Mouse (Mus musculus): ENCODE data around the gene Hs6st3. TPM values are rescaled to one million over a fixed set of nuclear protein-coding genes. Genes with fewer than 3 reads are reported as not detected.

Hs6st3 gene
- total and polyA plus RNA-seq, 3 experiments: not detected

DNA sequence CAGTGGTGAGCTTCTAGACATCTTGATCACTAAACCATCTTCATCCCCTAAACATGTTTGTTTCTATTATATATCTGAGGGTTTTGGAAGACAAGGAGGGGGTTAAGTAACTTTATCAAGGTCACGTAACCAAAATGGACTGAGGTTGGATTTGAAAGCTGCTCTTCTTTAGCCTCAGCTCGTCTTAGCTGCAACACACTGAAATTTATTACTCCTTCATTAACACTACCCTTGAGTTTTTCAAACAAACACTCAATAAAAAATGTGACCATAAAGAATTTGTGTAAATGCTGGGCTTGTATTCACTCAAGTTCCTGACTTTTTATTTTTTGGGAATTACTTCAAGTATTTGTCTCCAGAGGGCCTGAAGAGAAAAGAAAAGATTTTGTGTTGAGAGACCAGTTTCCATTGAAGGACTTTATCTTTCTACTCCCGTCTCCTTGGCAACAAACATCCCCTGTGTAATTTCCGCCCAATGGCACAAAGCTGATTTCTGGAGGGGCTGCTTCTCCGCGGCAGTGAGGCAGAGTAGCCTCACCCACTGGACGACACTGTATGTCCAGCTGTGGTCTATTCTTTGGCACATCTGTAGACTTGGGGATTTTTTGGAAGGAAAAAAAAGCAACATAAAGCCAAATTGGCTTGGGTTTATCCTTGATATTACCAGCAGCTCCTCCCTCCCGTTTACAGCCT is 696.0 kb downstream of the Hs6st3 start:
- Histone ChIP-seq H3K4me3 (replicated peaks in 1 of 3; ENCODE audit: low read depth in 2 of 3, low read length in 2 of 3, poor library complexity in 1 of 3) (no peak overlapping the region), H3K79me2 (replicated peaks; ENCODE audit: control insufficient read depth, extremely low read depth, insufficient read depth, poor library complexity, severe bottlenecking) (no peaks in the 10 kb centered on the region), H3K27ac (ENCODE audit: insufficient read depth, low read depth) (no peak overlapping the region), H3K9ac (ENCODE audit: insufficient read depth, low read depth) (no peak overlapping the region), H3K9me3 (replicated peaks; ENCODE audit: low read length) (peaks cover 52% of the 10 kb centered on the region), H3K27me3 (replicated peaks) (no peaks in the 10 kb centered on the region), H3K4me1 (ENCODE audit: control insufficient read depth in 1 of 2, insufficient read depth in 2 of 2) (no peaks in the 10 kb centered on the region), H3K36me3 (replicated peaks in 1 of 2; ENCODE audit: control insufficient read depth in 1 of 2, insufficient read depth in 1 of 2, low read length in 1 of 2) (no peaks in the 10 kb centered on the region), H3K4me2 (ENCODE audit: insufficient read depth, low read depth, poor library complexity, severe bottlenecking) (no peak overlapping the region)
- in situ Hi-C loops (cut with MboI; ENCODE audit: low pct_ligation_motif_present, low pct_unique_long_range_greater_than_20kb, low sequenced_read_pairs) (no loop called here), dilution Hi-C loops (cut with MboI; ENCODE audit: extremely low pct_ligation_motif_present, extremely low pct_unique_long_range_greater_than_20kb, low sequenced_read_pairs) (no loop called here)
- no peak for TF ChIP-seq TBP (conservative IDR thresholded peaks at IDR 0.05; ENCODE audit: low read depth, low read length)
- TF ChIP-seq E2F4 (IDR thresholded peaks at IDR 0.05; ENCODE audit: insufficient replicate concordance, low read depth, low read length): no peak
- TF ChIP-seq USF1 (IDR thresholded peaks at IDR 0.05; ENCODE audit: low read depth, low read length): no peak
- no peak for TF ChIP-seq HCFC1 (IDR thresholded peaks at IDR 0.05; ENCODE audit: low read depth, low read length)
- TF ChIP-seq IRF4 (IDR thresholded peaks at IDR 0.05; ENCODE audit: low read depth, low read length): no peak
- TF ChIP-seq NELFE (IDR thresholded peaks at IDR 0.05; ENCODE audit: low read depth, low read length): no peak
- no peak for TF ChIP-seq UBTF (IDR thresholded peaks at IDR 0.05; ENCODE audit: low read depth, low read length)
- TF ChIP-seq JUND (conservative IDR thresholded peaks at IDR 0.05; ENCODE audit: low read depth, low read length): no peak
- no peak for TF ChIP-seq POLR2A (IDR thresholded peaks at IDR 0.05; ENCODE audit: low read depth, low read length)
- TF ChIP-seq PAX5 (IDR thresholded peaks at IDR 0.05; ENCODE audit: low read length): no peak
- no peak for TF ChIP-seq MAFK (IDR thresholded peaks at IDR 0.05; ENCODE audit: insufficient replicate concordance, low read length)
- no peak for TF ChIP-seq NRF1 (IDR thresholded peaks at IDR 0.05; ENCODE audit: low read depth, low read length)
- TF ChIP-seq SIN3A (IDR thresholded peaks at IDR 0.05; ENCODE audit: low read length): no peak
- TF ChIP-seq ETS1 (conservative IDR thresholded peaks at IDR 0.05; ENCODE audit: low read depth, low read length): no peak
- TF ChIP-seq ZC3H11A (IDR thresholded peaks at IDR 0.05; ENCODE audit: low read depth, low read length): no peak
- TF ChIP-seq CHD2 (IDR thresholded peaks at IDR 0.05; ENCODE audit: low read length): no peak
- no peak for TF ChIP-seq TCF12 (IDR thresholded peaks at IDR 0.05; ENCODE audit: low read depth, low read length)
- TF ChIP-seq RAD21 (IDR thresholded peaks at IDR 0.05; ENCODE audit: low read depth, low read length): no peak
- TF ChIP-seq MEF2A (IDR thresholded peaks at IDR 0.05; ENCODE audit: borderline replicate concordance, low read depth, low read length): no peak
- no peak for TF ChIP-seq ZNF384 (IDR thresholded peaks at IDR 0.05; ENCODE audit: low read depth, low read length)
- no peak for DNase-seq (ENCODE audit: extremely low read depth)

DNA sequence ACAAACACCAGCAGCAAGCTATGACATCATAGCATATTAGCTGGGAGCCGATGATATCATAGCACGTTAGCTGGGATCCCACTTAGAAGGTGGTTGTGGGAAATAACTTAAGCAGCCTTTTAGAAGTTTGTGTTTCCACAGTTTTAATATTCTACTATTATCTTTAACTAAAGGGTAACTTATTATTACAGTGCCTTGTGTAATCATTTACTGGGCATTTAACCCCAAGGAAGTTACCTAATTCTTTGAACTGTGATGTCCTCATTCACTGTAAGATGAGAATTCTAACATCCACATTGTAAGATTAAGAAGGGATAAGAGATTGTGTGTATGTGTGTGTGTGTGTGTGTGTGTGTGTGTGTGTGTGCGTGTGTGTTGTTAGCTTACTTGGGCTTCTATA is 697.9 kb downstream of the Hs6st3 start:
- Histone ChIP-seq H3K4me3 (replicated peaks in 1 of 3; ENCODE audit: low read depth in 2 of 3, low read length in 2 of 3, poor library complexity in 1 of 3) (no peak overlapping the region), H3K79me2 (replicated peaks; ENCODE audit: control insufficient read depth, extremely low read depth, insufficient read depth, poor library complexity, severe bottlenecking) (no peaks in the 10 kb centered on the region), H3K4me2 (ENCODE audit: insufficient read depth, low read depth, poor library complexity, severe bottlenecking) (no peak overlapping the region), H3K9me3 (replicated peaks; ENCODE audit: low read length) (peaks cover 54% of the 10 kb centered on the region), H3K4me1 (ENCODE audit: control insufficient read depth in 1 of 2, insufficient read depth in 2 of 2) (no peaks in the 10 kb centered on the region), H3K27ac (ENCODE audit: insufficient read depth, low read depth) (no peak overlapping the region), H3K9ac (ENCODE audit: insufficient read depth, low read depth) (no peak overlapping the region), H3K36me3 (replicated peaks in 1 of 2; ENCODE audit: control insufficient read depth in 1 of 2, insufficient read depth in 1 of 2, low read length in 1 of 2) (no peaks in the 10 kb centered on the region), H3K27me3 (replicated peaks) (no peaks in the 10 kb centered on the region)
- no peak for DNase-seq (ENCODE audit: extremely low read depth)
- no peak for TF ChIP-seq TBP (conservative IDR thresholded peaks at IDR 0.05; ENCODE audit: low read depth, low read length)
- TF ChIP-seq E2F4 (IDR thresholded peaks at IDR 0.05; ENCODE audit: insufficient replicate concordance, low read depth, low read length): no peak
- TF ChIP-seq ZNF384 (IDR thresholded peaks at IDR 0.05; ENCODE audit: low read depth, low read length): no peak
- no peak for TF ChIP-seq MAFK (IDR thresholded peaks at IDR 0.05; ENCODE audit: insufficient replicate concordance, low read length)
- TF ChIP-seq ZKSCAN1 (IDR thresholded peaks at IDR 0.05; ENCODE audit: borderline replicate concordance, low read depth, low read length): no peak
- TF ChIP-seq USF1 (IDR thresholded peaks at IDR 0.05; ENCODE audit: low read depth, low read length): no peak
- no peak for TF ChIP-seq MAX (IDR thresholded peaks at IDR 0.05; ENCODE audit: low read length)
- in situ Hi-C loops (cut with MboI; ENCODE audit: low pct_ligation_motif_present, low pct_unique_long_range_greater_than_20kb, low sequenced_read_pairs) (no loop called here), dilution Hi-C loops (cut with MboI; ENCODE audit: extremely low pct_ligation_motif_present, extremely low pct_unique_long_range_greater_than_20kb, low sequenced_read_pairs) (no loop called here)
